Mouse (Mus musculus) liver, postnatal 0 days (tissue): ENCODE measurements around the gene Mrpl39. TPM values are rescaled to one million over a fixed set of nuclear protein-coding genes. Genes with fewer than 3 reads are reported as not detected.

Experiments used
- ATAC-seq: fragments of 200-750 bp; cut with Nextera tagmentation; 2 replicates; pipeline ENCODE4 v1.8.0; 2017; ENCODE audit warnings: mild to moderate bottlenecking, moderate library complexity
- DNase-seq: peaks from one replicate; pipeline ENCODE4 v3.0.0-alpha.2; 2016
- H3K27ac ChIP-seq: fragments of 300-500 bp; sonication (generic); 2 replicates; pipeline ENCODE4 v1.5.1; 2014; ENCODE audit warnings: antibody characterized with exemption, moderate library complexity, mild to moderate bottlenecking, low read depth
- H3K27me3 ChIP-seq: fragments of 300-500 bp; sonication (generic); 2 replicates; pipeline ENCODE4 v1.6.1; 2014; ENCODE audit warnings: low read length, control low read depth, mixed read lengths; ENCODE audit not compliant: insufficient read depth
- H3K36me3 ChIP-seq: fragments of 300-500 bp; sonication (generic); replicated peaks from 2 replicates; pipeline ENCODE4 v1.6.1; 2014; ENCODE audit warnings: mild to moderate bottlenecking, control low read depth, low read length, moderate library complexity, mixed read lengths; ENCODE audit not compliant: insufficient read depth
- H3K4me1 ChIP-seq: fragments of 300-500 bp; sonication (generic); 2 replicates; pipeline ENCODE4 v1.6.1; 2014; ENCODE audit warnings: antibody characterized with exemption, mild to moderate bottlenecking, control low read depth; ENCODE audit not compliant: insufficient read depth
- H3K4me2 ChIP-seq: fragments of 300-500 bp; sonication (generic); 2 replicates; pipeline ENCODE4 v1.6.1; 2014; ENCODE audit warnings: low read depth, mild to moderate bottlenecking, low read length, moderate library complexity, mixed read lengths
- H3K4me3 ChIP-seq: fragments of 300-500 bp; sonication (generic); 2 replicates; pipeline ENCODE4 v1.5.1; 2014; ENCODE audit warnings: low read depth, low read length
- H3K9ac ChIP-seq: fragments of 300-500 bp; sonication (generic); replicated peaks from 2 replicates; pipeline ENCODE4 v1.6.1; 2014; ENCODE audit warnings: mild to moderate bottlenecking, moderate library complexity
- H3K9me3 ChIP-seq: fragments of 300-500 bp; sonication (generic); 2 replicates; pipeline ENCODE4 v1.6.1; 2016; ENCODE audit warnings: mild to moderate bottlenecking, control low read depth, low read length, mixed read lengths
- CTCF ChIP-seq: sonication (generic); IDR thresholded peaks from 2 replicates; pipeline ENCODE4 v1.5.1; 2016; ENCODE audit warnings: antibody characterized with exemption, low read depth
- EP300 ChIP-seq: IDR thresholded peaks from 2 replicates; pipeline ENCODE4 v1.6.1; 2016; ENCODE audit warnings: antibody characterized with exemption, low read depth, mild to moderate bottlenecking
- WGBS: fragments of 180-500 bp; shearing (Covaris S2); extraction: QIAGEN DNeasy Blood & Tissue Kit; methylation state at CpG from one replicate; pipeline ENCODE4 v1.1.7; 2014; ENCODE audit not compliant: insufficient replicate concordance; 5-methylcytosine and 5-hydroxymethylcytosine counted together
- polyA plus RNA-seq: library from polyadenylated mRNA; unstranded; fragments of >200 nt; fragmentation: Nextera tagmentation; extraction: Ambion mirVana; gene quantifications from 2 replicates; pipeline ENCODE4 v1.2.1, GENCODE M21; 2015

The Mrpl39 gene
- 17.6 and 18.3 TPM in 2 replicates for polyA plus RNA-seq

DNA sequence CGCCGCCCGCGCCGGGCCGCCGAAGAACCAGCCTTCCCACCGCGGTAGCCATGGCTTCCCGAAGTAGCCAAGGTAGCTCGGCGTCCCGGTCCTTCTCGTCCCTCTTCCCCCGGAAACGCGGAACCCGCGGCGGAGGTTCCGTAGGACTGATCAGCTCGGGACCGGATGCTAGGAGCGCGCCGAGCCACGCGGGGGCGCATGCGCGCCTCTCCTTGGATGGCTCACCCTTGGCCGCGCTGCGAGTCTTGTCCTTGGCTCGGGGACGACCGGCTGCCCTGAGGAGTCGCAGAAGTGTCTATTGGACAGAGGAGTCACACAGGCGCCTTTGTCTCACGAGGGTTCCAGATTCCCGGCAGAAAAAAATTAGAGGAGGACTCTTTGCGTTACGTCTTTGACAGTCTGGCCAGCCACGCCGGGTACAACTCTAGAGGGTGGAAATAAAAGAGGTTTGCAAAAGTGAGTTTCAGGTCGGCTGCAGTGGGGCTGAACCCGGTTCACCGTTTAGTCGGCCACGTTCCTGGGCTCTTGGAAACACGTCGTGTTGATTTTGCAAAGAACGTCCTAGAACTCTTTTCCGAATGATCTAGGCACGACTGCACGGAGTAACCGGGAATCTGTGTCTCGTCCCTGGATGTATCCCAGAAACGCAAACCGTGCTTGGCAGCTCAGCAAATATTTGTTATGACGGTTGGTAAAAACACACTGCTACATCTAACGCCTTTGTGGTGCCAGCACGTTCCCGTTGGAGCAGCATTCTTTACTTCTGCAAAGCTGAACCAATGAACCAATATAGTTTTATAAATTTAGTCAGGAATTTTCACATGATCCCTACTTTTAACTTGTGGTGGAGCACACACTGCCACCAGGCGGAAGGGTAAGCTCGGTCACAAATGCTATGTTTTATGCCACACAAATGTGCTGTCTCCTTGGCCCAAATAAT lies at the start of gene Mrpl39:
Gene Mrpl39, minus strand, starts transcription at position 577 of the 940 bp plus-strand sequence.
- Histone ChIP-seq H3K9ac (peak within 1 kb of the TSS; percentile 79), H3K27ac (peak within 1 kb of the TSS; percentile 75), H3K4me3 (peak within 1 kb of the TSS; percentile 95), H3K36me3 (peaks cover 8% of the 10 kb centered on the region; the same call in 1 of the 2 replicates), H3K9me3 (no peaks in the 10 kb centered on the region), H3K27me3 (no peaks in the 10 kb centered on the region), H3K4me1 (peaks cover 6% of the 10 kb centered on the region), H3K4me2 (peak within 1 kb of the TSS; percentile 91)
- WGBS, result 2% methylated on average over 66 of the region's 66 CpGs
- TF ChIP-seq EP300, result peak; percentile 54; the same call in 1 of the 2 replicates
- peak; percentile 93 for TF ChIP-seq CTCF
- ATAC-seq (peak; percentile 99), DNase-seq (peak; percentile 98)

DNA sequence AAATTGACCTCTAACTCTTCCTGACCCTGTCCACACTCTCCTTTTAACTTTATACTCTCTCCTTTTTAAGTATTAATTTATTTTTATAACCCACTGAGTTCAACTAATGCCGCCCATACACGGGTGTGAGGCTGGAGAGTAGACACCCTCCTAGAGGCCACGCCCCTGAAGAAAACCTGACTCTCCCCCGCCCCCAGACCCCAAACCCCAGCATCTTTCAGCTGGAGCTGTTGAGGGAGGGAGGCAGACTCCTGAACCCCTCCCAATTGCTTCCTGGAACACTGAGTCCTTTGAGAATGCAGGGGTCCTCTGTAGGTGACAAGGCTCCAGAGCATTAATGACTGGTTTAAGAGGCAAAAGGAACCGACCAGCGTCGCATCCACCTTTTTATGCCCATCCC lies 49.4 kb upstream of the Mrpl39 start:
- Histone ChIP-seq H3K36me3 (no peaks in the 10 kb centered on the region), H3K9me3 (no peaks in the 10 kb centered on the region), H3K27ac (no peak overlapping the region), H3K4me1 (no peaks in the 10 kb centered on the region), H3K4me3 (no peak overlapping the region), H3K27me3 (no peaks in the 10 kb centered on the region), H3K4me2 (no peak overlapping the region), H3K9ac (no peak overlapping the region)
- 55% methylated on average over 7 of the region's 7 CpGs for WGBS
- no peak for TF ChIP-seq EP300
- TF ChIP-seq CTCF, result no peak
- DNase-seq, result no peak
- no peak for ATAC-seq

DNA sequence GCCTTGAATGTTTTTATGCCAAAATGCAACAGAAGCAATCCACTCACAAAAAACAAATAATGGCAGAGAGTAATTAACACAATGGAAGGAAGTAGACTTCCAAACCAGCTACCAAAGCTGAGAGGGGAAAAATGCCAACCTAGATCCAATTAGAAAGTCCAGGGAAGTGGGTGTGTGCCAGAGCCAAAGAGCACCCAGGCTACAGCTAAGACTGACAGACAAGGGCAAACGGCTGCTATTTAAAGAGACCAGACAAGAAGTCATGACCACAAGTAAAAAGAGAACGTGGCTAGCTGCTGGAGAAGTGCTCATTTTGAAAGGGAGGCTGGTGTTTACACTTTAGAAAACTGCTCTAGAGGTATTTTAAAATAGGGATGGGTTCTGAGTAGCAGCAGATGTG lies 47.7 kb upstream of the Mrpl39 start:
- ATAC-seq, result no peak

DNA sequence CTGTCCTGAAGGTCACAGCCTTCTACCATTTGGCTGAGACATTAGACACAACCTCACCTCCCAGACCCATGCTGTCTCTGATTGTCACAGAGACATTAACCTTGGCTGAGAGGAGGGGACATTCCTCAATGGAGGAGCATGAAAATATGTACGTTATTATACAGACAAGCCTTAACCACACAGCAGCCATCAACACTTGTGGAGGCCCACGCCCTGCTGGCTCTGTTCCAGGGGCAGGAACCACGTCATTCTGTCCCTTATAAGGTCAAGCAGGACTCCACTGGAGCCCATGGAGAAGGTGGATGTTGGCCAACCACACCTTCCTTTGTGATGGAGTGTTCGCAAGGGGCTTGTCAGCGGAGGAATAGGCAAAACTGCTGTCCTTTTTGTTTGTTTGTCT lies 44.2 kb upstream of the Mrpl39 start:
- Histone ChIP-seq H3K27me3 (peaks cover 9% of the 10 kb centered on the region), H3K9me3 (no peaks in the 10 kb centered on the region), H3K4me2 (no peak overlapping the region), H3K36me3 (no peaks in the 10 kb centered on the region), H3K4me3 (no peak overlapping the region), H3K9ac (no peak overlapping the region), H3K4me1 (no peaks in the 10 kb centered on the region; the same call in 1 of the 2 replicates), H3K27ac (no peak overlapping the region)
- ATAC-seq, result no peak
- no peak for DNase-seq
- no peak for TF ChIP-seq EP300
- no peak for TF ChIP-seq CTCF
- WGBS, result 74% methylated on average over 5 of the region's 5 CpGs

More for the DNA sequence above, 47.7 kb upstream of the Mrpl39 start:
- no peak overlapping the region for H3K4me2 ChIP-seq
- no peaks in the 10 kb centered on the region for H3K36me3 ChIP-seq
- no peak overlapping the region for H3K4me3 ChIP-seq
- 20% methylated on average over 2 of the region's 2 CpGs for WGBS
- H3K9me3 ChIP-seq, result no peaks in the 10 kb centered on the region
- no peaks in the 10 kb centered on the region for H3K27me3 ChIP-seq
- TF ChIP-seq CTCF, result no peak
- no peak overlapping the region for H3K9ac ChIP-seq
- DNase-seq, result no peak
- no peaks in the 10 kb centered on the region for H3K4me1 ChIP-seq
- H3K27ac ChIP-seq, result no peak overlapping the region

DNA sequence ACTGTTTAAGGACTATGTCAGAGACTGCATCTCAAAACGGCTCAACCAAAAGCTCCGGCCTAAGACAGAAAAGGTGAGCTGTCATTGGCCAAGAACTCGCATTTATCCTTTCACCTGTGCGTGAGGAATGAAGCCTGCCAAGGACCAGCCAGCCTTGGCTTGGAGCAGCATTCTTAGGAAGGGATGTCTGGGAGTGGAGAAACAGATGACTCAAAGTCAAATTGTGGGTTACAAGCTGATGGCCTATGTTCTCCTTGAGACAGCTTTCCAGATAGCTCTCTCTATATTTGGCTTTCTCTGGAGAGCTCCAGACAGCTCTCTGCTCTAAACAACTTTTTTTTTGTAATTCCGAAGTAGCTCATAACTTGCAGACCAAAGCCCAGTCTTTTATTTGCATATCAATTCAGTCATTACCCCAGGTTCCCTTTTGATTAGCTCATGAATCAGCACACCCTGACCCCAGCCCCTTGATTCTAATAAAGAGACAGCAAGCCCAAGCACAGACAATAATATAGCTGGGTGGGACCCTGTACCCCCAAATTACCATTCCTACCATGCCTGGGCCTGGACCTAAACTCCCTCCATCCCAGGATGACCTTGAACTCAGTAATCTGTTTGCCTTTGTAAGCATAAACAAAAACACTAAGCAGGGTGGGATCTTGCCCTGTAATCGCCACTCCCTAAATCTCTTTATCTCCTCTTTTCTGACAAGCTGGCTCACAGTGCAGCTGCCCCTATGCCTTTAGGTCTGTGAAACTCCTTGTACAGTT lies 43.5 kb upstream of the Mrpl39 start:
- no peak overlapping the region for H3K4me3 ChIP-seq
- no peaks in the 10 kb centered on the region for H3K36me3 ChIP-seq
- DNase-seq, result no peak
- peaks cover 16% of the 10 kb centered on the region for H3K27me3 ChIP-seq
- H3K9me3 ChIP-seq, result no peaks in the 10 kb centered on the region
- H3K4me1 ChIP-seq, result no peaks in the 10 kb centered on the region; the same call in 1 of the 2 replicates
- ATAC-seq, result no peak
- H3K27ac ChIP-seq, result no peak overlapping the region
- WGBS, result 80% methylated on average over 6 of the region's 6 CpGs
- H3K4me2 ChIP-seq, result no peak overlapping the region
- H3K9ac ChIP-seq, result no peak overlapping the region
- no peak for TF ChIP-seq CTCF
- no peak for TF ChIP-seq EP300

DNA sequence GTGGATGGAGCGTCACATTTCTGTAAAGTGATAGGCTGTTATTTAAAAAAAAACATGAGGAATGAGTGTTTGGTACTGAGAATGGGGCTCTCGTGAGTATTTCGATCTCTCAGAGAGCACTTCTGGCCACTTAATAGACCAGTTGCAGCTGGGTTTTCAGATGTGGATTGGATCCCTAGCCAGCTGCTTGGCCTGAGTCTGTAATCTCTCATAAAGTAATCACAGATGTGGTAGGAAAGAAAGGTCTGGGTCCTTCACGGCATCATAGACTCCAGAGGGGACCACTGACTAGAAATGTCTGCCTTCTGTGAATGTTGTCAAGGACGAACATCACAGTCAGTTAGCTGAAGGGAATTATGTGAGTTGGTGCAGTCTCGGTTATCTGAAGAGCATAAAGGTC lies 42.9 kb upstream of the Mrpl39 start:
- WGBS, result 78% methylated on average over 6 of the region's 6 CpGs
- no peak overlapping the region for H3K4me3 ChIP-seq
- ATAC-seq (no peak), DNase-seq (no peak)
- H3K9me3 ChIP-seq, result no peaks in the 10 kb centered on the region
- H3K9ac ChIP-seq, result no peak overlapping the region
- H3K36me3 ChIP-seq, result no peaks in the 10 kb centered on the region
- TF ChIP-seq CTCF (no peak), EP300 (no peak)
- H3K27me3 ChIP-seq, result peaks cover 20% of the 10 kb centered on the region
- no peak overlapping the region for H3K27ac ChIP-seq
- no peaks in the 10 kb centered on the region; the same call in 1 of the 2 replicates for H3K4me1 ChIP-seq
- no peak overlapping the region for H3K4me2 ChIP-seq
